Mouse (Mus musculus): ENCODE measurements around the gene Ctnnbl1. TPM values are rescaled to one million over a fixed set of nuclear protein-coding genes. Genes with fewer than 3 reads are reported as not detected.
A peak's percentile ranks its signal among the peaks of the same experiment; 100 is the strongest.

Gene Ctnnbl1
- polyA plus RNA-seq, 1 experiment from 2014 or later: 50.5 TPM

GRCm38 (mm10) chr2:157704991-157705776 is 32.0 kb upstream of the Ctnnbl1 start:
- ATAC-seq (replicated peaks; ENCODE audit: low FRiP score, low TSS enrichment, low read depth) (no peak), DNase-seq (ENCODE audit: low spot score) (no peak)
- H3K9me3 ChIP-seq (ENCODE audit: control insufficient read depth, low read length): no peaks in the 10 kb centered on the region
- no peak overlapping the region for H3K27ac ChIP-seq (ENCODE audit: low read depth)
- 36% methylated on average over 28 of the region's 28 CpGs for WGBS
- no peak overlapping the region for H3K4me2 ChIP-seq (ENCODE audit: low read length)
- H3K9ac ChIP-seq (ENCODE audit: low read length): no peak overlapping the region
- H3K36me3 ChIP-seq (ENCODE audit: control insufficient read depth, insufficient read depth, low read length): no peaks in the 10 kb centered on the region
- no peaks in the 10 kb centered on the region for H3K27me3 ChIP-seq (replicated peaks; ENCODE audit: control insufficient read depth, insufficient read depth, low read length)
- no peaks in the 10 kb centered on the region for H3K4me1 ChIP-seq (replicated peaks; ENCODE audit: control insufficient read depth, insufficient read depth, low read length)
- no peak overlapping the region for H3K4me3 ChIP-seq (ENCODE audit: low read depth, low read length)

- no peaks in the 10 kb centered on the region for H3K9me3 ChIP-seq (ENCODE audit: control insufficient read depth, low read length)
- no peak overlapping the region for H3K4me3 ChIP-seq (ENCODE audit: low read depth, low read length)
- no peak overlapping the region for H3K27ac ChIP-seq (ENCODE audit: low read depth)
- H3K27me3 ChIP-seq (replicated peaks; ENCODE audit: control insufficient read depth, insufficient read depth, low read length): no peaks in the 10 kb centered on the region
- no peak for DNase-seq (ENCODE audit: low spot score)
- H3K36me3 ChIP-seq (ENCODE audit: control insufficient read depth, insufficient read depth, low read length): no peaks in the 10 kb centered on the region
- no peak overlapping the region for H3K9ac ChIP-seq (ENCODE audit: low read length)
- no peaks in the 10 kb centered on the region for H3K4me1 ChIP-seq (replicated peaks; ENCODE audit: control insufficient read depth, insufficient read depth, low read length)
- WGBS: 69% methylated on average over 8 of the region's 8 CpGs
- no peak for ATAC-seq (replicated peaks; ENCODE audit: low FRiP score, low TSS enrichment, low read depth)
- no peak overlapping the region for H3K4me2 ChIP-seq (ENCODE audit: low read length)
Observed at GRCm38 (mm10) chr2:157705777-157706158, 31.4 kb upstream of the Ctnnbl1 start.

- WGBS: 64% methylated on average over 11 of the region's 11 CpGs
Observed at GRCm38 (mm10) chr2:157707191-157707923, 29.8 kb upstream of the Ctnnbl1 start.

GRCm38 (mm10) chr2:157712677-157713076 is 24.5 kb upstream of the Ctnnbl1 start:
- H3K9me3 ChIP-seq (ENCODE audit: control insufficient read depth, low read length): no peaks in the 10 kb centered on the region
- H3K4me2 ChIP-seq (ENCODE audit: low read length): no peak overlapping the region
- no peaks in the 10 kb centered on the region for H3K27me3 ChIP-seq (replicated peaks; ENCODE audit: control insufficient read depth, insufficient read depth, low read length)
- no peak overlapping the region for H3K9ac ChIP-seq (ENCODE audit: low read length)
- ATAC-seq (replicated peaks; ENCODE audit: low FRiP score, low TSS enrichment, low read depth) (no peak), DNase-seq (ENCODE audit: low spot score) (no peak)
- H3K27ac ChIP-seq (ENCODE audit: low read depth): no peak overlapping the region
- H3K36me3 ChIP-seq (ENCODE audit: control insufficient read depth, insufficient read depth, low read length): no peaks in the 10 kb centered on the region
- H3K4me1 ChIP-seq (replicated peaks; ENCODE audit: control insufficient read depth, insufficient read depth, low read length): no peaks in the 10 kb centered on the region
- H3K4me3 ChIP-seq (ENCODE audit: low read depth, low read length): no peak overlapping the region
- 68% methylated on average over 6 of the region's 6 CpGs for WGBS

More at GRCm38 (mm10) chr2:157707191-157707923, 29.8 kb upstream of the Ctnnbl1 start:
- no peak for ATAC-seq (replicated peaks; ENCODE audit: low FRiP score, low TSS enrichment, low read depth)
- H3K9me3 ChIP-seq (ENCODE audit: control insufficient read depth, low read length): no peaks in the 10 kb centered on the region
- H3K4me1 ChIP-seq (replicated peaks; ENCODE audit: control insufficient read depth, insufficient read depth, low read length): no peaks in the 10 kb centered on the region
- H3K27ac ChIP-seq (ENCODE audit: low read depth): no peak overlapping the region
- H3K36me3 ChIP-seq (ENCODE audit: control insufficient read depth, insufficient read depth, low read length): no peaks in the 10 kb centered on the region
- no peaks in the 10 kb centered on the region for H3K27me3 ChIP-seq (replicated peaks; ENCODE audit: control insufficient read depth, insufficient read depth, low read length)
- H3K4me2 ChIP-seq (ENCODE audit: low read length): no peak overlapping the region
- no peak overlapping the region for H3K9ac ChIP-seq (ENCODE audit: low read length)
- no peak for DNase-seq (ENCODE audit: low spot score)
- no peak overlapping the region for H3K4me3 ChIP-seq (ENCODE audit: low read depth, low read length)

GRCm38 (mm10) chr2:157715586-157716191 is 21.5 kb upstream of the Ctnnbl1 start:
- H3K27me3 ChIP-seq (replicated peaks; ENCODE audit: control insufficient read depth, insufficient read depth, low read length): no peaks in the 10 kb centered on the region
- no peak overlapping the region for H3K9ac ChIP-seq (ENCODE audit: low read length)
- ATAC-seq (replicated peaks; ENCODE audit: low FRiP score, low TSS enrichment, low read depth) (no peak), DNase-seq (ENCODE audit: low spot score) (no peak)
- H3K4me1 ChIP-seq (replicated peaks; ENCODE audit: control insufficient read depth, insufficient read depth, low read length): no peaks in the 10 kb centered on the region
- WGBS: 36% methylated on average over 12 of the region's 12 CpGs
- H3K36me3 ChIP-seq (ENCODE audit: control insufficient read depth, insufficient read depth, low read length): no peaks in the 10 kb centered on the region
- no peak overlapping the region for H3K27ac ChIP-seq (ENCODE audit: low read depth)
- H3K4me3 ChIP-seq (ENCODE audit: low read depth, low read length): no peak overlapping the region
- H3K9me3 ChIP-seq (ENCODE audit: control insufficient read depth, low read length): no peaks in the 10 kb centered on the region
- H3K4me2 ChIP-seq (ENCODE audit: low read length): no peak overlapping the region

GRCm38 (mm10) chr2:157718441-157718840 is 18.8 kb upstream of the Ctnnbl1 start:
- ATAC-seq (replicated peaks; ENCODE audit: low FRiP score, low TSS enrichment, low read depth) (no peak), DNase-seq (ENCODE audit: low spot score) (no peak)
- H3K27me3 ChIP-seq (replicated peaks; ENCODE audit: control insufficient read depth, insufficient read depth, low read length): no peaks in the 10 kb centered on the region
- H3K4me1 ChIP-seq (replicated peaks; ENCODE audit: control insufficient read depth, insufficient read depth, low read length): no peaks in the 10 kb centered on the region
- no peaks in the 10 kb centered on the region for H3K36me3 ChIP-seq (ENCODE audit: control insufficient read depth, insufficient read depth, low read length)
- WGBS: 46% methylated on average over 4 of the region's 4 CpGs
- H3K4me3 ChIP-seq (ENCODE audit: low read depth, low read length): no peak overlapping the region
- H3K27ac ChIP-seq (ENCODE audit: low read depth): no peak overlapping the region
- H3K4me2 ChIP-seq (ENCODE audit: low read length): no peak overlapping the region
- H3K9me3 ChIP-seq (ENCODE audit: control insufficient read depth, low read length): peaks cover 3% of the 10 kb centered on the region; the same call in 1 of the 2 replicates
- H3K9ac ChIP-seq (ENCODE audit: low read length): no peak overlapping the region

GRCm38 (mm10) chr2:157723883-157724573 is 13.2 kb upstream of the Ctnnbl1 start:
- Histone ChIP-seq H3K4me2 (ENCODE audit: low read length) (no peak overlapping the region), H3K9me3 (ENCODE audit: control insufficient read depth, low read length) (peaks cover 3% of the 10 kb centered on the region; the same call in 1 of the 2 replicates), H3K4me3 (ENCODE audit: low read depth, low read length) (no peak overlapping the region), H3K27ac (ENCODE audit: low read depth) (peak overlapping the region; percentile 43; the same call in 1 of the 2 replicates), H3K4me1 (replicated peaks; ENCODE audit: control insufficient read depth, insufficient read depth, low read length) (peaks cover 6% of the 10 kb centered on the region; the same call in 1 of the 2 replicates), H3K27me3 (replicated peaks; ENCODE audit: control insufficient read depth, insufficient read depth, low read length) (no peaks in the 10 kb centered on the region), H3K9ac (ENCODE audit: low read length) (no peak overlapping the region), H3K36me3 (ENCODE audit: control insufficient read depth, insufficient read depth, low read length) (no peaks in the 10 kb centered on the region)
- WGBS: 60% methylated on average over 8 of the region's 8 CpGs
- no peak for ATAC-seq (replicated peaks; ENCODE audit: low FRiP score, low TSS enrichment, low read depth)
- DNase-seq (ENCODE audit: low spot score): no peak

GRCm38 (mm10) chr2:157724574-157724914 is 12.7 kb upstream of the Ctnnbl1 start:
- Histone ChIP-seq H3K36me3 (ENCODE audit: control insufficient read depth, insufficient read depth, low read length) (no peaks in the 10 kb centered on the region), H3K4me1 (replicated peaks; ENCODE audit: control insufficient read depth, insufficient read depth, low read length) (peaks cover 6% of the 10 kb centered on the region; the same call in 1 of the 2 replicates), H3K27ac (ENCODE audit: low read depth) (peak overlapping the region; percentile 43), H3K4me2 (ENCODE audit: low read length) (no peak overlapping the region), H3K9me3 (ENCODE audit: control insufficient read depth, low read length) (peaks cover 3% of the 10 kb centered on the region; the same call in 1 of the 2 replicates), H3K4me3 (ENCODE audit: low read depth, low read length) (no peak overlapping the region), H3K27me3 (replicated peaks; ENCODE audit: control insufficient read depth, insufficient read depth, low read length) (no peaks in the 10 kb centered on the region), H3K9ac (ENCODE audit: low read length) (no peak overlapping the region)
- WGBS: 40% methylated on average over 5 of the region's 5 CpGs
- ATAC-seq (replicated peaks; ENCODE audit: low FRiP score, low TSS enrichment, low read depth): no peak
- DNase-seq (ENCODE audit: low spot score): no peak
